In genomic region chr14:54321556-54322376, GRCm38 (mm10) we compare ENCODE assay signal across 32 mouse cellular contexts. TPM values are rescaled to one million over a fixed set of nuclear protein-coding genes. Genes with fewer than 3 reads are reported as not detected.
DNase-seq lines count a peak whose midpoint lies in the region; ATAC-seq and TF ChIP-seq lines count a peak whose summit lies in the region.
"Had no signal": no experiment of that assay in that cellular context is flagged by ENCODE, and none has a peak within 500 bp of the region (broad histone marks: within the 10 kb centered on the region; RNA-seq: fewer than 3 reads in every experiment).

No protein-coding gene starts in this region.

- H3K4me1 ChIP-seq in lung, embryonic 14.5 days (ENCODE audit: insufficient read depth): no peaks in the 10 kb centered on the region
- peaks cover 0 to 8% of the 10 kb centered on the region in 2 experiments; a peak in 2 of 4 replicates for H3K4me1 ChIP-seq in MEL (ENCODE audit: control insufficient read depth in 1 of 2, insufficient read depth in 2 of 2, low read length in 2 of 2)
- H3K4me1 ChIP-seq in liver, postnatal 0 days (ENCODE audit: insufficient read depth): no peaks in the 10 kb centered on the region
- H3K4me1 ChIP-seq in stomach, postnatal 0 days (replicated peaks; ENCODE audit: control insufficient read depth, insufficient read depth): no peaks in the 10 kb centered on the region
- H3K4me1 ChIP-seq: embryonic facial prominence, embryonic 15.5 days had no signal

- H3K27ac ChIP-seq in lung, embryonic 14.5 days (ENCODE audit: low read depth): no peak overlapping the region
- H3K27ac ChIP-seq in MEL (ENCODE audit: control insufficient read depth, low read depth, low read length): no peak overlapping the region
- H3K27ac ChIP-seq in liver, postnatal 0 days (ENCODE audit: low read depth): no peak overlapping the region
- no peak overlapping the region for H3K27ac ChIP-seq in stomach, postnatal 0 days (replicated peaks)
- H3K27ac ChIP-seq: embryonic facial prominence, embryonic 15.5 days; hindbrain, embryonic 14.5 days; kidney, postnatal 0 days; midbrain, embryonic 12.5 days had no signal

- ATAC-seq in lung, embryonic 14.5 days (ENCODE audit: insufficient read depth): no peak
- no peak for ATAC-seq in liver, postnatal 0 days
- no peak for ATAC-seq in stomach, postnatal 0 days (ENCODE audit: low FRiP score, low TSS enrichment)
- ATAC-seq: forebrain, embryonic 16.5 days; inflammation-experienced regulatory T-cells, adult 6 months; Patski had no signal

- TF ChIP-seq RAD21 in MEL (IDR thresholded peaks at IDR 0.05; ENCODE audit: low read depth, low read length): no peak

- H3K9ac ChIP-seq in lung, embryonic 14.5 days: no peak overlapping the region
- H3K9ac ChIP-seq in MEL (ENCODE audit: control insufficient read depth, low read depth, low read length, poor library complexity, severe bottlenecking): no peak overlapping the region
- H3K9ac ChIP-seq in liver, postnatal 0 days (replicated peaks): no peak overlapping the region
- H3K9ac ChIP-seq in stomach, postnatal 0 days (ENCODE audit: low read length): no peak overlapping the region
- H3K9ac ChIP-seq: embryonic facial prominence, embryonic 15.5 days; hindbrain, embryonic 14.5 days; midbrain, embryonic 12.5 days had no signal

- no peaks in the 10 kb centered on the region for H3K9me3 ChIP-seq in lung, embryonic 14.5 days (ENCODE audit: low read depth, low read length)
- no peaks in the 10 kb centered on the region for H3K9me3 ChIP-seq in MEL (replicated peaks; ENCODE audit: insufficient read depth, low read length)
- H3K9me3 ChIP-seq in liver, postnatal 0 days (ENCODE audit: low read length): no peaks in the 10 kb centered on the region
- no peaks in the 10 kb centered on the region for H3K9me3 ChIP-seq in stomach, postnatal 0 days (ENCODE audit: control insufficient read depth, low read length)
- H3K9me3 ChIP-seq: embryonic facial prominence, embryonic 15.5 days; midbrain, embryonic 12.5 days had no signal

- H3K27me3 ChIP-seq in lung, embryonic 14.5 days (ENCODE audit: insufficient read depth, low read length): no peaks in the 10 kb centered on the region
- H3K27me3 ChIP-seq in MEL (ENCODE audit: control insufficient read depth in 1 of 2, insufficient read depth in 2 of 2, low read length in 2 of 2): peaks cover 1 to 5% of the 10 kb centered on the region in 2 experiments; a peak in 2 of 4 replicates
- H3K27me3 ChIP-seq in liver, postnatal 0 days (ENCODE audit: insufficient read depth, low read length): no peaks in the 10 kb centered on the region
- no peaks in the 10 kb centered on the region for H3K27me3 ChIP-seq in stomach, postnatal 0 days (ENCODE audit: control insufficient read depth, insufficient read depth, low read length)
- H3K27me3 ChIP-seq: embryonic facial prominence, embryonic 15.5 days; midbrain, embryonic 12.5 days; Patski had no signal

- H3K79me2 ChIP-seq in MEL (ENCODE audit: control insufficient read depth, insufficient read depth, low read length, poor library complexity): no peaks in the 10 kb centered on the region

- no peak overlapping the region for H3K4me3 ChIP-seq in lung, embryonic 14.5 days (ENCODE audit: low read depth, low read length)
- no peak overlapping the region for H3K4me3 ChIP-seq in MEL (ENCODE audit: control insufficient read depth in 1 of 2, insufficient read depth in 1 of 2, low read depth in 2 of 2, low read length in 2 of 2)
- H3K4me3 ChIP-seq in liver, postnatal 0 days (ENCODE audit: low read depth, low read length): no peak overlapping the region
- H3K4me3 ChIP-seq in stomach, postnatal 0 days (ENCODE audit: low read depth, low read length): no peak overlapping the region
- H3K4me3 ChIP-seq: embryonic facial prominence, embryonic 15.5 days; midbrain, embryonic 12.5 days had no signal

- H3K36me3 ChIP-seq in lung, embryonic 14.5 days (ENCODE audit: insufficient read depth): no peaks in the 10 kb centered on the region
- H3K36me3 ChIP-seq in MEL (ENCODE audit: control insufficient read depth in 1 of 2, insufficient read depth in 2 of 2, low read length in 2 of 2): peaks cover 0 to 7% of the 10 kb centered on the region in 2 experiments; a peak in 2 of 4 replicates
- no peaks in the 10 kb centered on the region for H3K36me3 ChIP-seq in liver, postnatal 0 days (replicated peaks; ENCODE audit: insufficient read depth, low read length)
- no peaks in the 10 kb centered on the region for H3K36me3 ChIP-seq in stomach, postnatal 0 days (ENCODE audit: control insufficient read depth, insufficient read depth, low read length)
- H3K36me3 ChIP-seq: embryonic facial prominence, embryonic 15.5 days; midbrain, embryonic 12.5 days had no signal

- WGBS in lung, embryonic 14.5 days: 50% methylated on average over 18 of the region's 18 CpGs
- WGBS in liver, postnatal 0 days (ENCODE audit: insufficient replicate concordance): 72% methylated on average over 18 of the region's 18 CpGs
- WGBS in stomach, postnatal 0 days: 68% methylated on average over 18 of the region's 18 CpGs

- peak; percentile 4 for DNase-seq in lung, embryonic 14.5 days
- DNase-seq in lung, postnatal 36 days: no peak
- peak; percentile 27 for DNase-seq in MEL (ENCODE audit: low read depth, low spot score)
- DNase-seq in adrenal gland, adult 8-10 months: peak; percentile 24
- no peak for DNase-seq in liver, postnatal 0 days
- no peak for DNase-seq in adipocyte (ENCODE audit: low spot score)
- no peak for DNase-seq in stomach, postnatal 0 days (ENCODE audit: low spot score)
- DNase-seq: cerebellum, adult 9-10 months; gastrocnemius, postnatal 10 days; kidney, adult 18-20 months; lung, postnatal 10 days; thymus, postnatal 14 days had no signal

- no peak overlapping the region for H3K4me2 ChIP-seq in lung, embryonic 14.5 days
- no peak overlapping the region for H3K4me2 ChIP-seq in liver, postnatal 0 days (ENCODE audit: low read depth, low read length)
- no peak overlapping the region for H3K4me2 ChIP-seq in stomach, postnatal 0 days (replicated peaks; ENCODE audit: low read depth)
- H3K4me2 ChIP-seq: embryonic facial prominence, embryonic 15.5 days; heart, embryonic 11.5 days; hindbrain, embryonic 14.5 days; midbrain, embryonic 12.5 days had no signal

- no peak for TF ChIP-seq CTCF in lung, embryonic 14.5 days (IDR thresholded peaks at IDR 0.05; ENCODE audit: low read depth)
- no peak for TF ChIP-seq CTCF in MEL (IDR thresholded peaks at IDR 0.05 in 2 of 3, conservative IDR thresholded peaks at IDR 0.05 in 1 of 3; ENCODE audit: control insufficient read depth in 1 of 3, insufficient read depth in 1 of 3, low read depth in 2 of 3, low read length in 3 of 3, poor library complexity in 1 of 3, severe bottlenecking in 1 of 3)
- TF ChIP-seq CTCF in liver, postnatal 0 days (IDR thresholded peaks at IDR 0.05; ENCODE audit: low read depth): no peak
- no peak for TF ChIP-seq CTCF in stomach, postnatal 0 days (IDR thresholded peaks at IDR 0.05; ENCODE audit: low read depth)

- TF ChIP-seq POLR2A in MEL (IDR thresholded peaks at IDR 0.05; ENCODE audit: control insufficient read depth in 1 of 2, insufficient read depth in 1 of 2, low read depth in 1 of 2, low read length in 2 of 2, poor library complexity in 1 of 2): no peak

- TF ChIP-seq EP300 in MEL (IDR thresholded peaks at IDR 0.05; ENCODE audit: low read depth in 1 of 2, low read length in 2 of 2): peak in 1 of 2 experiments; percentile 63; a peak in 3 of 4 replicates
- TF ChIP-seq EP300 in liver, postnatal 0 days (IDR thresholded peaks at IDR 0.05; ENCODE audit: low read depth): no peak
- TF ChIP-seq EP300 in stomach, postnatal 0 days (optimal IDR thresholded peaks at IDR 0.05): no peak

TF ChIP-seq in MEL, 35 proteins besides CTCF, POLR2A, EP300 and RAD21 (continues in another document):
- TF ChIP-seq RCOR1 (IDR thresholded peaks at IDR 0.05; ENCODE audit: low read depth, low read length) (peak; percentile 33; the same call in 1 of the 2 replicates), USF1 (IDR thresholded peaks at IDR 0.05; ENCODE audit: low read depth, low read length) (0 out of 2 replicates have a peak, but pooled peaks have one; percentile 6), GABPA (IDR thresholded peaks at IDR 0.05; ENCODE audit: low read depth, low read length) (no peak), BHLHE40 (IDR thresholded peaks at IDR 0.05; ENCODE audit: borderline replicate concordance, low read depth, low read length) (peak; percentile 22; the same call in 1 of the 2 replicates), POLR2AphosphoS2 (IDR thresholded peaks at IDR 0.05; ENCODE audit: low read length) (no peak), JUND (IDR thresholded peaks at IDR 0.05; ENCODE audit: low read depth, low read length) (no peak), ZMIZ1 (IDR thresholded peaks at IDR 0.05; ENCODE audit: low read depth, low read length) (no peak), CHD1 (IDR thresholded peaks at IDR 0.05; ENCODE audit: low read depth, low read length) (no peak), ETS1 (IDR thresholded peaks at IDR 0.05; ENCODE audit: low read depth, low read length) (no peak), MEF2A (IDR thresholded peaks at IDR 0.05; ENCODE audit: extremely low read depth, insufficient replicate concordance, low read depth, low read length, poor library complexity, severe bottlenecking) (no peak), MXI1 (IDR thresholded peaks at IDR 0.05; ENCODE audit: low read depth, low read length) (no peak), TCF12 (IDR thresholded peaks at IDR 0.05; ENCODE audit: low read depth, low read length) (peak; percentile 28; the same call in 1 of the 2 replicates), POLR2AphosphoS5 (IDR thresholded peaks at IDR 0.05; ENCODE audit: borderline replicate concordance, low read depth, low read length) (no peak), ELF1 (IDR thresholded peaks at IDR 0.05; ENCODE audit: low read depth, low read length) (no peak)

RNA-seq across cellular contexts. Expression of gene Olfr49, which starts 37.0 kb away (rescaled TPM):
- not detected in 2 replicates for polyA plus RNA-seq in lung, embryonic 14.5 days (2014; fragmentation: Nextera tagmentation; extraction: Ambion mirVana)
- not detected in 2 replicates for total RNA-seq in MEL (2012; rRNA removed)
- polyA plus RNA-seq in MEL (2012; ENCODE audit: insufficient read depth in 1 of 2, insufficient read length in 2 of 2, low read depth in 1 of 2, low replicate concordance in 2 of 2, missing spikeins in 1 of 2): not detected
- total RNA-seq in adrenal gland, adult 8-10 months (2022): under 1 TPM in 1 of 4 experiments, not detected in 3; 0.05 TPM
- not detected in 2 replicates for polyA plus RNA-seq in liver, postnatal 0 days (2015; fragmentation: Nextera tagmentation; extraction: Ambion mirVana)
- polyA plus RNA-seq in stomach, postnatal 0 days (2015; fragmentation: Nextera tagmentation; extraction: Ambion mirVana): 0.02 and 0.16 TPM in 2 replicates
- total RNA-seq: common myeloid progenitor, adult 5-6 weeks; gastrocnemius, postnatal 10 days; granulocyte monocyte progenitor cell, adult 5-6 weeks; heart, postnatal 25 days; layer of hippocampus, postnatal 14 days; liver, adult 2 months; megakaryocyte progenitor cell, adult 5-6 weeks; monocyte, adult 5-6 weeks; neutrophil, adult 5-6 weeks had no signal
- polyA plus RNA-seq: C2C12; forebrain, embryonic 16.5 days; heart, embryonic 11.5 days; hindbrain, embryonic 14.5 days; kidney, postnatal 0 days; limb, embryonic 11.5 days; liver, adult 2 months; liver, embryonic 16.5 days; midbrain, embryonic 12.5 days; small intestine, adult 2 months had no signal

RNA-seq across cellular contexts. Expression of gene Oxa1l, which starts 38.9 kb away (rescaled TPM):
- 51.2 and 53.5 TPM in 2 replicates for polyA plus RNA-seq in lung, embryonic 14.5 days (2014; fragmentation: Nextera tagmentation; extraction: Ambion mirVana)
- total RNA-seq in MEL (2012; rRNA removed): 43.3 TPM in 2 replicates
- 100 to 1,000 TPM in 1 of 2 experiments, not detected in 1; 143 TPM for polyA plus RNA-seq in MEL (2012; ENCODE audit: insufficient read depth in 1 of 2, insufficient read length in 2 of 2, low read depth in 1 of 2, low replicate concordance in 2 of 2, missing spikeins in 1 of 2)
- 100 to 1,000 TPM in 1 of 4 experiments, 10 to 100 TPM in 3; 88.8 to 106 (median 90.6) TPM for total RNA-seq in adrenal gland, adult 8-10 months (2022)
- 27.4 and 28.9 TPM in 2 replicates for polyA plus RNA-seq in liver, postnatal 0 days (2015; fragmentation: Nextera tagmentation; extraction: Ambion mirVana)
- polyA plus RNA-seq in stomach, postnatal 0 days (2015; fragmentation: Nextera tagmentation; extraction: Ambion mirVana): 30.5 and 31.7 TPM in 2 replicates

Comparison
In these comparisons a context has a peak if more than half of its experiments do, and no peak if none do; other contexts are left out.
1. DNase-seq: peak in lung, embryonic 14.5 days (single experiment), MEL (single experiment) and adrenal gland, adult 8-10 months (single experiment); none in lung, postnatal 36 days (single experiment), liver, postnatal 0 days (single experiment), adipocyte (single experiment) and stomach, postnatal 0 days (single experiment).